Mouse (Mus musculus) intestine, embryonic 16.5 days (tissue): ENCODE measurements around the gene Psmc4. TPM values are rescaled to one million over a fixed set of nuclear protein-coding genes. Genes with fewer than 3 reads are reported as not detected.

Source experiments
- ATAC-seq: fragments of 200-750 bp; cut with Nextera tagmentation; 2 replicates; pipeline ENCODE4 v1.8.0; 2017; ENCODE audit warnings: moderate TSS enrichment, moderate library complexity
- H3K27ac ChIP-seq: fragments of 300-500 bp; sonication (generic); 2 replicates; pipeline ENCODE4 v1.5.1; 2014; ENCODE audit warnings: mild to moderate bottlenecking, low read length
- H3K27me3 ChIP-seq: fragments of 300-500 bp; sonication (generic); replicated peaks from 2 replicates; pipeline ENCODE4 v1.6.1; 2014; ENCODE audit warnings: low read length, control low read depth, mixed read lengths; ENCODE audit not compliant: control insufficient read depth, insufficient read depth
- H3K36me3 ChIP-seq: fragments of 300-500 bp; sonication (generic); 2 replicates; pipeline ENCODE4 v1.6.1; 2014; ENCODE audit warnings: low read length, control low read depth; ENCODE audit not compliant: control insufficient read depth, insufficient read depth
- H3K4me1 ChIP-seq: fragments of 300-500 bp; sonication (generic); 2 replicates; pipeline ENCODE4 v1.6.1; 2014; ENCODE audit warnings: low read length, control low read depth, mixed read lengths; ENCODE audit not compliant: control insufficient read depth, insufficient read depth
- H3K4me2 ChIP-seq: fragments of 300-500 bp; sonication (generic); 2 replicates; pipeline ENCODE4 v1.6.1; 2014; ENCODE audit warnings: low read depth, low read length, control low read depth
- H3K4me3 ChIP-seq: fragments of 300-500 bp; sonication (generic); 2 replicates; pipeline ENCODE4 v1.5.1; 2014; ENCODE audit warnings: mild to moderate bottlenecking, low read length
- H3K9ac ChIP-seq: fragments of 300-500 bp; sonication (generic); 2 replicates; pipeline ENCODE4 v1.6.1; 2014; ENCODE audit warnings: low read depth, low read length
- H3K9me3 ChIP-seq: fragments of 300-500 bp; sonication (generic); 2 replicates; pipeline ENCODE4 v1.6.1; 2016; ENCODE audit warnings: low read length, control low read depth; ENCODE audit not compliant: control insufficient read depth
- WGBS: fragments of 180-500 bp; shearing (Covaris S2); extraction: QIAGEN DNeasy Blood & Tissue Kit; methylation state at CpG from one replicate; pipeline ENCODE4 v1.1.7; 2014; 5-methylcytosine and 5-hydroxymethylcytosine counted together
- polyA plus RNA-seq: library from polyadenylated mRNA; unstranded; fragments of >200 nt; fragmentation: Nextera tagmentation; extraction: Ambion mirVana; gene quantifications from 2 replicates; pipeline ENCODE4 v1.2.1, GENCODE M21; 2015

The Psmc4 gene
- polyA plus RNA-seq, 1 experiment from 2014 or later, result 263 TPM

DNA sequence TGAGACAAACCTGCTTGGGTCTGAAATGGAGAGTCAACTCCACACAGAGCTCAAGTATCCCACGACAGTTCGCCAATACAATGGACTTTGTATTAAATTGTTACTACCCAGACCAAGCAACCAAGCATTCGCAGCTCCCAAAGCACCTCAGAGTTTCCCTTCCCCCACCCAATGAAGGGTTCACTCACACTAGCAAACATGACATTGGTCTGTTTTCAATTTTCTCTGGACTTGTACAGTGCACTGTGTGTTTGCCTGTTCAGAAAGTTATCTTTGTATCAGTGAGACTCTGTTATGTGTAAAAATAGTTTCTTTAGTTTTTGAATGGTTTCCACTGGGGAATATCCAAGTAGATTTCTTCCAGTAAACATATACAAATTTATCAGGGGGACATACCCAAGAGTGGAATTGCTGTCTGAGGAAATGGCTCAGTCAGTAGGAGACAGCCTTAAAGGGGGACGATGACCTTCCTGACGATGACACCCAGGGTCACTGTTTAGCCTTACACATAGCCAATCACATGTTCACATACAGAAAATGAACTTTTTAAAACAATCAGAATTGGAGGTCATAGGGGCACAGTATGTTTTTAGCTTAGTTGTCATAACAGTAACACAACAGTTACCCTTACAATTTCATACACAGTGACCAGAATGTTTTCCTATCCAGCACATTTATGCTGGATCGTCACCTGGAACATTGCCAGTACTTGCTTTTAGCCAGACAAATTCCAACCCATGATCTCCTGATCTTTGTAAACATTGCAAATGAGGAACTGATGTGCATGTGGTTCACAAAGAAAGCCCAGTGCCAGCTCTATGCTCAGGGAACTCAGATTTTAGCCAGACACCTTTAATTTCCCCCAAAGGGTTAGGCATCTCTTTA is 3.4 kb upstream of the Psmc4 start:
- no peaks in the 10 kb centered on the region for H3K9me3 ChIP-seq
- WGBS, result 74% methylated on average over 6 of the region's 6 CpGs
- no peak for ATAC-seq
- 0 out of 2 replicates have a peak, but pooled peaks cover 2% of the 10 kb centered on the region for H3K36me3 ChIP-seq
- peaks cover 7% of the 10 kb centered on the region for H3K4me1 ChIP-seq
- no peak overlapping the region for H3K4me3 ChIP-seq
- H3K27ac ChIP-seq, result no peak overlapping the region; the same call in 1 of the 2 replicates
- H3K9ac ChIP-seq, result no peak overlapping the region
- no peaks in the 10 kb centered on the region for H3K27me3 ChIP-seq
- H3K4me2 ChIP-seq, result no peak overlapping the region

GRCm38 (mm10) chr7:28050584-28050983 is 683 bp upstream of the Psmc4 start:
- Histone ChIP-seq H3K4me2 (peak overlapping the region; percentile 34; the same call in 1 of the 2 replicates), H3K36me3 (peaks cover 9% of the 10 kb centered on the region; the same call in 1 of the 2 replicates), H3K4me1 (peaks cover 7% of the 10 kb centered on the region), H3K27me3 (no peaks in the 10 kb centered on the region), H3K4me3 (no peak overlapping the region), H3K9me3 (no peaks in the 10 kb centered on the region), H3K27ac (no peak overlapping the region), H3K9ac (peak overlapping the region; percentile 46; the same call in 1 of the 2 replicates)
- ATAC-seq, result no peak
- WGBS, result 56% methylated on average over 17 of the region's 17 CpGs

GRCm38 (mm10) chr7:28044524-28044923 is 5.4 kb downstream of the Psmc4 start:
- H3K27me3 ChIP-seq, result no peaks in the 10 kb centered on the region
- peaks cover 16% of the 10 kb centered on the region for H3K36me3 ChIP-seq
- ATAC-seq, result no peak
- H3K9ac ChIP-seq, result no peak overlapping the region
- no peak overlapping the region for H3K4me3 ChIP-seq
- H3K4me2 ChIP-seq, result no peak overlapping the region
- 95% methylated on average over 4 of the region's 4 CpGs for WGBS
- no peak overlapping the region for H3K27ac ChIP-seq
- peaks cover 5% of the 10 kb centered on the region for H3K4me1 ChIP-seq
- no peaks in the 10 kb centered on the region for H3K9me3 ChIP-seq

- H3K9me3 ChIP-seq, result no peaks in the 10 kb centered on the region
Measured at GRCm38 (mm10) chr7:28014445-28014810, 35.5 kb downstream of the Psmc4 start.

GRCm38 (mm10) chr7:28013549-28014444 is 36.1 kb downstream of the Psmc4 start, which contains the start of gene Zfp850:
Zfp850 (minus strand) TSS chr7:28014115.
- Histone ChIP-seq H3K4me1 (0 out of 2 replicates have a peak, but pooled peaks cover 2% of the 10 kb centered on the region), H3K4me3 (peak within 1 kb of the TSS; percentile 64), H3K36me3 (peaks cover 2% of the 10 kb centered on the region; the same call in 1 of the 2 replicates), H3K4me2 (peak within 1 kb of the TSS; percentile 78), H3K27ac (no peak within 1 kb of the TSS), H3K9me3 (no peaks in the 10 kb centered on the region), H3K27me3 (no peaks in the 10 kb centered on the region), H3K9ac (peak within 1 kb of the TSS; percentile 76)
- under 1% methylated on average over 47 of the region's 47 CpGs for WGBS
- ATAC-seq, result peak; percentile 99

More at GRCm38 (mm10) chr7:28014445-28014810, 35.5 kb downstream of the Psmc4 start:
- Histone ChIP-seq H3K9ac (peak overlapping the region; percentile 76), H3K4me3 (peak overlapping the region; percentile 64), H3K27ac (no peak overlapping the region), H3K4me1 (0 out of 2 replicates have a peak, but pooled peaks cover 2% of the 10 kb centered on the region), H3K27me3 (no peaks in the 10 kb centered on the region), H3K36me3 (peaks cover 2% of the 10 kb centered on the region; the same call in 1 of the 2 replicates), H3K4me2 (peak overlapping the region; percentile 78)
- 21% methylated on average over 7 of the region's 7 CpGs for WGBS
- peak; percentile 42 for ATAC-seq

DNA sequence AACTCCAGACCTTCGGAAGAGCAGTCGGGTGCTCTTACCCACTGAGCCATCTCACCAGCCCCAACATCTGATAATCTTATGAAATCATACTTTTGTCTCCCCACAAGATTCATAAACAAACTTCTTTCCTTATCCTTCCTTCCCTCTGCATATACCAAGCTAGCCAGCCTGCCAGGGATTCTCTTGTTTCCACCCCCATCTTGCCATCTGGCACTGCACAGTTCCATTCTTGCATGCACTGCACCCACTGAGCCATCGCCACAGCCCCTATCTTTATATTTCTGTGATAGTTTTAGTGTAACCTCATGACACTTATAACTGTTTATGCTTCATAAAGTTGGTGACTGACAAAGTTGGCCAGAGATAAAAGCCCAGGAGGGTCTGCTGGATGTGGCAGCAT is 39.6 kb downstream of the Psmc4 start:
- Histone ChIP-seq H3K4me1 (0 out of 2 replicates have a peak, but pooled peaks cover 2% of the 10 kb centered on the region), H3K4me3 (no peak overlapping the region), H3K9me3 (no peaks in the 10 kb centered on the region), H3K9ac (no peak overlapping the region), H3K36me3 (peaks cover 2% of the 10 kb centered on the region; the same call in 1 of the 2 replicates), H3K27me3 (no peaks in the 10 kb centered on the region), H3K27ac (no peak overlapping the region), H3K4me2 (no peak overlapping the region)
- ATAC-seq, result no peak
- WGBS, result 93% methylated on average over 3 of the region's 3 CpGs

Other genes with a start within 250 kb of the Psmc4 start
- gene Zfp626, start 242.9 kb downstream of the Psmc4 start, polyA plus RNA-seq, result 1.3 TPM in 2 replicates
- 6.0 and 6.2 TPM in 2 replicates for gene Zfp59, start 211.5 kb downstream of the Psmc4 start, polyA plus RNA-seq
- 3.2 and 3.4 TPM in 2 replicates for gene Zfp607a, start 192.6 kb downstream of the Psmc4 start, polyA plus RNA-seq
- 5.8 and 6.1 TPM in 2 replicates for gene Zfp974, start 120.6 kb downstream of the Psmc4 start, polyA plus RNA-seq
- gene Zfp780b, start 70.9 kb downstream of the Psmc4 start, polyA plus RNA-seq, result 11.6 and 13.6 TPM in 2 replicates
- 2.5 and 2.9 TPM in 2 replicates for gene Zfp850, start 36.0 kb downstream of the Psmc4 start, polyA plus RNA-seq
- 169 and 217 TPM in 2 replicates for gene Fcgbp, start 21.1 kb upstream of the Psmc4 start, polyA plus RNA-seq
- 0.06 and 0.10 TPM in 2 replicates for gene 9530053A07Rik, start 79.4 kb upstream of the Psmc4 start, polyA plus RNA-seq
- 90.2 and 93.9 TPM in 2 replicates for gene Fbl, start 119.6 kb upstream of the Psmc4 start, polyA plus RNA-seq
- 5.0 and 6.1 TPM in 2 replicates for gene Dyrk1b, start 129.4 kb upstream of the Psmc4 start, polyA plus RNA-seq
- gene Eid2, start 217.8 kb upstream of the Psmc4 start, polyA plus RNA-seq, result 0.77 and 0.98 TPM in 2 replicates
- gene Eid2b, start 227.6 kb upstream of the Psmc4 start, polyA plus RNA-seq, result 5.7 and 6.2 TPM in 2 replicates
- gene Selenov, start 241.1 kb upstream of the Psmc4 start, polyA plus RNA-seq, result 0.21 TPM in 1 of 2 replicates, not detected in the other